Mouse (Mus musculus): Measurements from ENCODE around the gene Kctd2.
"Not testable (repeated sequence)": the region's sequence is repeated elsewhere in the genome, so short reads cannot be mapped to it uniquely, and the experiment has no call there.

The Kctd2 gene

GRCm38 (mm10) chr11:115473626-115474275, 53.8 kb downstream of the Kctd2 start:
- peak; percentile 90 for DNase-seq (ENCODE audit: low spot score)

- peak; percentile 91 for DNase-seq (ENCODE audit: low spot score)
Observed at GRCm38 (mm10) chr11:115475025-115475757, 55.3 kb downstream of the Kctd2 start, which contains the start of gene Armc7. Armc7 (plus strand) TSS chr11:115475667.

GRCm38 (mm10) chr11:115475758-115476237, 55.9 kb downstream of the Kctd2 start:
- DNase-seq (ENCODE audit: low spot score), result no peak

GRCm38 (mm10) chr11:115476630-115477029, 56.7 kb downstream of the Kctd2 start:
- not testable (repeated sequence) for DNase-seq (ENCODE audit: low spot score)

GRCm38 (mm10) chr11:115477388-115477787, 57.5 kb downstream of the Kctd2 start:
- DNase-seq (ENCODE audit: low spot score), result not testable (repeated sequence)

GRCm38 (mm10) chr11:115478296-115478938, 58.5 kb downstream of the Kctd2 start:
- DNase-seq (ENCODE audit: low spot score), result no peak

Data from urinary bladder, postnatal 25 days (tissue).